Mouse (Mus musculus) embryonic fibroblast, embryonic 13.5 days (primary cell): ENCODE data around the gene Rassf1. TPM values are rescaled to one million over a fixed set of nuclear protein-coding genes. Genes with fewer than 3 reads are reported as not detected.

Experiments
- H3K27ac ChIP-seq: 2 replicates; pipeline ENCODE4 v1.5.1; 2012; ENCODE audit warnings: low read length, control low read depth, inconsistent platforms; ENCODE audit not compliant: insufficient read depth
- H3K4me1 ChIP-seq: 2 replicates; pipeline ENCODE4 v1.6.1; 2011; ENCODE audit warnings: low read length; ENCODE audit not compliant: control insufficient read depth, insufficient read depth
- H3K4me3 ChIP-seq: 2 replicates; pipeline ENCODE4 v1.5.1; 2011; ENCODE audit warnings: mild to moderate bottlenecking, control low read depth, low read length; ENCODE audit not compliant: insufficient read depth
- CTCF ChIP-seq: IDR thresholded peaks from 2 replicates; pipeline ENCODE4 v1.5.1; 2011; ENCODE audit warnings: mild to moderate bottlenecking, control low read depth, low read length, moderate library complexity, borderline replicate concordance; ENCODE audit not compliant: insufficient read depth
- POLR2A ChIP-seq: IDR thresholded peaks from 2 replicates; pipeline ENCODE4 v1.6.1; 2011; ENCODE audit warnings: low read depth, mild to moderate bottlenecking, control low read depth, low read length, moderate library complexity
- polyA plus RNA-seq: library from polyadenylated mRNA; stranded (reverse); fragments of >200 nt; gene quantifications from 2 replicates; pipeline ENCODE4 v1.2.4, GENCODE M21; 2011; ENCODE audit warnings: low read depth; ENCODE audit not compliant: missing spikeins, insufficient read length

The Rassf1 gene
- polyA plus RNA-seq, 1 experiment = 72.6 TPM

GRCm38 (mm10) chr9:107598385-107598784 lies 47.0 kb downstream of the Rassf1 start:
- Histone ChIP-seq H3K27ac (no peak overlapping the region), H3K4me3 (no peak overlapping the region), H3K4me1 (no peaks in the 10 kb centered on the region)
- TF ChIP-seq CTCF (no peak), POLR2A (no peak)

GRCm38 (mm10) chr9:107599433-107599832 lies 48.1 kb downstream of the Rassf1 start:
- Histone ChIP-seq H3K4me1 (no peaks in the 10 kb centered on the region), H3K27ac (no peak overlapping the region), H3K4me3 (no peak overlapping the region)
- no peak for TF ChIP-seq POLR2A
- TF ChIP-seq CTCF = no peak

GRCm38 (mm10) chr9:107599842-107600241 lies 48.5 kb downstream of the Rassf1 start:
- Histone ChIP-seq H3K27ac (no peak overlapping the region), H3K4me3 (no peak overlapping the region), H3K4me1 (no peaks in the 10 kb centered on the region)
- TF ChIP-seq CTCF (no peak), POLR2A (no peak)

GRCm38 (mm10) chr9:107600745-107601144 lies 49.4 kb downstream of the Rassf1 start:
- no peaks in the 10 kb centered on the region for H3K4me1 ChIP-seq
- no peak overlapping the region for H3K4me3 ChIP-seq
- no peak for TF ChIP-seq CTCF
- no peak for TF ChIP-seq POLR2A
- no peak overlapping the region for H3K27ac ChIP-seq

- no peak for TF ChIP-seq POLR2A
- TF ChIP-seq CTCF = no peak
- Histone ChIP-seq H3K27ac (no peak overlapping the region), H3K4me3 (no peak overlapping the region), H3K4me1 (no peaks in the 10 kb centered on the region)
Measured at GRCm38 (mm10) chr9:107601275-107601674, 49.9 kb downstream of the Rassf1 start.

- Histone ChIP-seq H3K4me3 (no peak overlapping the region), H3K27ac (no peak overlapping the region), H3K4me1 (no peaks in the 10 kb centered on the region)
- TF ChIP-seq CTCF = peak; percentile 94
- TF ChIP-seq POLR2A = no peak
Measured at GRCm38 (mm10) chr9:107602068-107602648, 50.8 kb downstream of the Rassf1 start.

GRCm38 (mm10) chr9:107603251-107603650 lies 51.9 kb downstream of the Rassf1 start:
- H3K4me3 ChIP-seq = no peak overlapping the region
- no peaks in the 10 kb centered on the region for H3K4me1 ChIP-seq
- H3K27ac ChIP-seq = no peak overlapping the region
- no peak for TF ChIP-seq POLR2A
- no peak for TF ChIP-seq CTCF

- Histone ChIP-seq H3K27ac (no peak overlapping the region), H3K4me1 (0 out of 2 replicates have a peak, but pooled peaks cover 2% of the 10 kb centered on the region), H3K4me3 (no peak overlapping the region)
- TF ChIP-seq CTCF (no peak), POLR2A (no peak)
Measured at GRCm38 (mm10) chr9:107605041-107605661, 53.8 kb downstream of the Rassf1 start.

- Histone ChIP-seq H3K4me1 (0 out of 2 replicates have a peak, but pooled peaks cover 2% of the 10 kb centered on the region), H3K4me3 (peak overlapping the region; percentile 12), H3K27ac (no peak overlapping the region)
- TF ChIP-seq CTCF (no peak), POLR2A (peak; percentile 65)
Measured at GRCm38 (mm10) chr9:107606591-107606990, 55.2 kb downstream of the Rassf1 start.

- Histone ChIP-seq H3K27ac (no peak overlapping the region), H3K4me3 (peak overlapping the region; percentile 12)
Measured at GRCm38 (mm10) chr9:107607036-107607435, 55.7 kb downstream of the Rassf1 start.

More at GRCm38 (mm10) chr9:107607036-107607435, 55.7 kb downstream of the Rassf1 start:
- H3K4me1 ChIP-seq = peaks cover 2% of the 10 kb centered on the region; the same call in 1 of the 2 replicates
- TF ChIP-seq CTCF = no peak
- no peak for TF ChIP-seq POLR2A
